Mouse (Mus musculus) hematopoietic stem cell, adult 5-6 weeks (primary cell): Measurements from ENCODE around the gene Uvrag. TPM values are rescaled to one million over a fixed set of nuclear protein-coding genes. Genes with fewer than 3 reads are reported as not detected.
"Not testable (repeated sequence)": the region's sequence is repeated elsewhere in the genome, so short reads cannot be mapped to it uniquely, and the experiment has no call there.

Source experiments
- ATAC-seq, 2 experiments: fragments of 125-278 bp in 1 of 2; replicated peaks in 1 of 2; 2 replicates each; pipeline ENCODE4 v1.8.0; 2016 to 2017; ENCODE audit warnings: inconsistent platforms in 2 of 2, mild to moderate bottlenecking in 2 of 2, moderate number of reproducible peaks in 2 of 2, low read depth in 1 of 2, moderate TSS enrichment in 1 of 2; ENCODE audit not compliant: low FRiP score in 2 of 2, poor library complexity in 2 of 2, severe bottlenecking in 2 of 2, insufficient read depth in 1 of 2, low TSS enrichment in 1 of 2
- total RNA-seq: library from RNA; stranded (forward); fragments of 172-1452, 232-1000 nt; gene quantifications from 2 replicates; pipeline ENCODE4 v1.2.3, GENCODE M21; 2017

The Uvrag gene
- total RNA-seq, 1 experiment from 2014 or later = 34.4 TPM

GRCm38 (mm10) chr7:98991204-98991761 lies 149.7 kb downstream of the Uvrag start:
- ATAC-seq = no peak

- ATAC-seq = no peak
These were observed 150.4 kb downstream of the Uvrag start for GRCm38 (mm10) chr7:98990510-98990909.

GRCm38 (mm10) chr7:98986962-98987441 lies 153.9 kb downstream of the Uvrag start:
- ATAC-seq = no peak

- no peak for ATAC-seq
These were observed 155.0 kb downstream of the Uvrag start for GRCm38 (mm10) chr7:98985935-98986334.

- ATAC-seq = no peak
These were observed 155.5 kb downstream of the Uvrag start for GRCm38 (mm10) chr7:98985489-98985888.

GRCm38 (mm10) chr7:98984319-98984718 lies 156.6 kb downstream of the Uvrag start:
- no peak for ATAC-seq

GRCm38 (mm10) chr7:98983058-98983457 lies 157.9 kb downstream of the Uvrag start:
- no peak for ATAC-seq

- no peak for ATAC-seq
These were observed 159.5 kb downstream of the Uvrag start for GRCm38 (mm10) chr7:98981423-98981822.

GRCm38 (mm10) chr7:98976839-98977457 lies 164.0 kb downstream of the Uvrag start:
- ATAC-seq = peak; percentile 85 to 91

GRCm38 (mm10) chr7:98974590-98974989 lies 166.4 kb downstream of the Uvrag start:
- no peak for ATAC-seq

GRCm38 (mm10) chr7:98970721-98971120 lies 170.2 kb downstream of the Uvrag start:
- ATAC-seq = no peak

GRCm38 (mm10) chr7:98968741-98969395 lies 172.1 kb downstream of the Uvrag start:
- ATAC-seq = no peak

- no peak for ATAC-seq
These were observed 172.8 kb downstream of the Uvrag start for GRCm38 (mm10) chr7:98968082-98968674.

GRCm38 (mm10) chr7:98967672-98968071 lies 173.3 kb downstream of the Uvrag start:
- no peak for ATAC-seq

- ATAC-seq = not testable (repeated sequence)
These were observed 177.4 kb downstream of the Uvrag start for GRCm38 (mm10) chr7:98963581-98963980.

GRCm38 (mm10) chr7:98962547-98963311 lies 178.2 kb downstream of the Uvrag start:
- ATAC-seq = peak; percentile 71 to 91

GRCm38 (mm10) chr7:98962074-98962473 lies 178.9 kb downstream of the Uvrag start:
- ATAC-seq = no peak

GRCm38 (mm10) chr7:98960274-98960673 lies 180.7 kb downstream of the Uvrag start:
- ATAC-seq = no peak
